Mouse (Mus musculus): Measurements from ENCODE around the gene Tnks2.

Gene Tnks2

DNA sequence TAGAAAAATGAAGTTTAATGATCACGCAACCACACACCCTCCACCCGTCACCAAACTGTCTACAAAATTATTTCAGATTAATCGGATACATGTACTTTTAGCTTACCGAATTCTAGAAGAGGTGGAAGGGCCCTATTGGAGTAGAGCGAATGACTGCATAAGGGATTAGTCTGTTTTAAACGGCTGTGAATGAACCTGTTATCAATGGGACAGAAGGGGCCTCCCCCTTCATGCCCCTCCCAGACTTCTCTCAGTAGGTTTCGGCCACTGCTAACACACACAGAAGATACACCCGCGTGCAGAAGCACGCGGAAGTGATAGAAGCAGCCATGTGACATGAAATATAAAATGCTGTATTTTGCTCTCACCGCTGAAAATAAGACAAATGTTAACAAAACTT is 85.4 kb downstream of the Tnks2 start, which contains the start of gene Fgfbp3:
TSS of gene Fgfbp3 (minus strand) at position 150 of the 400 bp plus-strand sequence.
- in situ Hi-C loops (cut with MboI; ENCODE audit: low pct_unique_long_range_greater_than_20kb in 1 of 2, low sequenced_read_pairs in 2 of 2, unreplicated experiment in 1 of 2): loop anchor here in 1 of 2 experiments (5.0 kb wide), 1 partner anchor 458 kb away; the partner anchor contains the start of gene Kif11

DNA sequence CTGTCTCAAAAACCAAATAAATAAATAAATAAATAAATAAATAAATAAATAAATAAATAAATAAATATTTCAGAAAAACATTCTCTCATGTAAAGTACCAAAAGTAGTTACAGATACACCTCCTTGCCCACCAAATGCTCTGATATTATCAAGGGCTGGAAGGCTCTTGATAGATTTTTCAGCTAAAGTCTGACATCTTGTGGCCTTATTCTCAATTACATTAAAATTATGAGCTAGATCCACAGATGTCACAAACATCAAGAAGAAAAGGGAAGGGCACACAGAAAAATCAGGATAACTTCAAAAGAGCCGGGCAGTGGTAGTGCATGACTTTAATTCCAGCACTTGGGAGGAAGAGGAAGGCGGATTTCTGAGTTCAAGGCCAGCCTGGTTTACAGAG is 88.0 kb downstream of the Tnks2 start:
- in situ Hi-C loops (cut with MboI; ENCODE audit: low pct_unique_long_range_greater_than_20kb in 1 of 2, low sequenced_read_pairs in 2 of 2, unreplicated experiment in 1 of 2): no loop called here

DNA sequence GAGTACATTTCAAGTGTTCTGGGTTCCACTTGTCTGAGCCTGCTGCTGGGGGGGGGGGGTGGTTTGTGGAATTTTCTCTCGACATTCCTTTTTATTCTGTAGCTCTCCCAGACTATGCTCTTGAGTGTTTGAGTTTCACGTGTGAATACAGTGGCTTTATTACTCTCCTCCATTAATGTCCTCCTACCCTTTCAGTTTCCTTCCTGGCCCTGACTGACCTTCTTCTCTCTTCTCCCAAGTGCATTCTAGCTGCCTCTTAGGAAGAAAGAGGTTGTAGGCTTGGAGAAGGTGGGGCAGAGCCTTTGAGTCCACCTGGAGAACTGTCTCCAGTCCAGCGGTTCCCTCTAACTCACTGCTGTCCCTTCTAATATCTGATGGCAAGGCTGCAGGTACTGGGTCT is 88.9 kb downstream of the Tnks2 start:
- in situ Hi-C loops (cut with MboI; ENCODE audit: low pct_unique_long_range_greater_than_20kb in 1 of 2, low sequenced_read_pairs in 2 of 2, unreplicated experiment in 1 of 2): no loop called here

DNA sequence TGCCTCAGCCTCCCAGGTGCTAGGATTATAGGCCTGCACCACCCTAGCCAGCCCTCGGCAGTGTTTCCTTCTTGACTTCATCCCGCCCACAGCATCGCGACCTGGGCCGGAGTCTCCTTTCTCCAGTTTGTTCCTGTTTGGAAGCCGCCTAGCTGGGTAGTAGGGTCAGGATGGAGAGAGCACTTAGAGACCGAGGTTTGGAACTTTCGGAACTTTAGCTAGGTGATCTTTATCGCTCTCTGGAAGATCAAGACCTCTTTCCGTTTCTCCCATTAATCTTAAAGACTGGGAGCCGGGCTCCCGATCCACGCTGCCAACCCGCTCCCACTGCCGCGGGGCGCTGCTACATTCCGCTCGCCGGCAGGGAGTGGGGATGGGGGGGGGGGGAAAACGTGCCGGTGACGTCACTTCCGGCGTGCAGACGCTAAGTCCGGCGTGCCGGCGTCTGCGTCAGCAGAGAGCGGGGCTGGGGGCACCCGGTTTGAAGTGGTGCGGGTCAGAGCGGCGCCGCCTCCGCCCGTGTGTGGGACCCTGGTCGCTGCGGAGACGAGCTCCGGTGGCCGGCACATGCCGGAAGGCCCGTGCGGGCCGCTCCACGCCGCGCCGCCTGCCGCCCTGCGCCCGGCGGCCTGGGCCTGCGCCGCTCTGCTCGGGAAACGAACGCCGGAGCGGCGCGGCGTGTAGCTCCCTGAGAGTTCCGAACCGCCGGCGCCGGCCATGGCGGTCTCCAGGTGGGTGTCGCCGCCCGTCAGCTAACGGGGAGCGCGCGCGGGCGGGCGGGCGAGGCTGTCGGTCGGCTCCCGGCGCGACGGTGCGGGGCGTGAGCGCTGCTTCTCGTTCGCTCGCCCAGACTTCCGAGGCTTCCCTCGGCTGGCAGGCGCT is 91.9 kb downstream of the Tnks2 start, which contains the start of gene Btaf1:
TSS of gene Btaf1 (plus strand) at position 409 of the 882 bp plus-strand sequence.
- in situ Hi-C loops (cut with MboI; ENCODE audit: low pct_unique_long_range_greater_than_20kb in 1 of 2, low sequenced_read_pairs in 2 of 2, unreplicated experiment in 1 of 2): no loop called here

DNA sequence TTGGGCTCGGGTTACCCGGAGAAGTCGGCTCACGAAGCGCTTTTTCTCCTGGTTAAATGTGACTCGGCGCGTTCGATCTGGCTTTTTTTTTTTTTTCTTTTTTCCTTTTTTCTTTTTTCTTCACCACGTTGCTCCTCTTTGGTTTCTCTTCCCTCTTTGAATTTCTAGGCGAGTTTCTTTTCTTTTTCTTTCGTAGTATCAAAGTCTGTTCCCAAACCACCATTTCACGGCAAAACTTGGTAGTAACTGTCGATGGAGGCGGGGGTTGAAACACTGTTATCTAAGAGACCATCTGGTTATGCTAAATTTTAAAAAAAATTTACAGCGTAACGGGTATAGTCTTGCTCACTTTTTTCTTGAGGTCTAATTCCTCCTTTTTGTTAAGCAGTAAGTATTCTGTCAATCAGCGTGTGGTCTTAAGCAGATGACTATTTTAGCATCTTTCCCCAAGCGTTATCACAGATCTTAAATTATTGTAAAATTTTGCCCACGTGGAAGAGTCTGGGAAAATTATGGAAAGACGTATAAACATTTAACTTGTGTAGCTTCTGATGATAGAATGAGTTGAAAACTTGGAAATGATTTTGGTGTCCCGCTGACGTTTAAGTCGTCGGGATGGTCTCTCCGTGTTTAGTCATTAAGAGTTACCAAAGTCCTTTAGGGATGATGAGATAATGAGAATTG is 92.7 kb downstream of the Tnks2 start:
- in situ Hi-C loops (cut with MboI; ENCODE audit: low pct_unique_long_range_greater_than_20kb in 1 of 2, low sequenced_read_pairs in 2 of 2, unreplicated experiment in 1 of 2): no loop called here

DNA sequence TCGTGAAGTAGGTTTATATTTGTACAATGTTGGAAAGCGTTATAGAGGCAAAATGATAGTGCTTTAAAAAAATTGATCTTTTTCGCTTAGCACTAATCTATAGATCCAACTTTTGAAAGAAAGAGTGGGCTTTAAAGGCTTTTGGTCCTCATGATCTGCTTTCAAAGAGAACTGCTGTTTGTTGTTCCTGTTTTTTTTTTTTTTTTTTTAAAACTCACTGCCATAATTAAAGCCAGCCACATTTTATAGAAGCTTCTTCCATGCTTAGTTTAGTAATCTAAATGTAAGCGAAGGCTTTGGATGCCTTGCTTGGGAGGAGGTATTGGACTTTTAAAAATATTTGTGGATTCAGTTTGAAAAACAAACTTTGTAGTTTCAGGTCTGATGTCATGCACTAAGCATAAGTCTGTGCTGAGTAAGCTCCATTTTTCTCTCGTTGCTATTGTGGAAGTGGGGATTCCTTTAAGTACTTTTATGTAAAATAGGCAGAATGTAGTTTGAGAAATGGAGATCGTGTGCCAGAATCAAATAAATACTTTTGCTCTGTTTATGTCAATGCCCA is 93.8 kb downstream of the Tnks2 start:
- in situ Hi-C loops (cut with MboI; ENCODE audit: low pct_unique_long_range_greater_than_20kb in 1 of 2, low sequenced_read_pairs in 2 of 2, unreplicated experiment in 1 of 2): no loop called here

DNA sequence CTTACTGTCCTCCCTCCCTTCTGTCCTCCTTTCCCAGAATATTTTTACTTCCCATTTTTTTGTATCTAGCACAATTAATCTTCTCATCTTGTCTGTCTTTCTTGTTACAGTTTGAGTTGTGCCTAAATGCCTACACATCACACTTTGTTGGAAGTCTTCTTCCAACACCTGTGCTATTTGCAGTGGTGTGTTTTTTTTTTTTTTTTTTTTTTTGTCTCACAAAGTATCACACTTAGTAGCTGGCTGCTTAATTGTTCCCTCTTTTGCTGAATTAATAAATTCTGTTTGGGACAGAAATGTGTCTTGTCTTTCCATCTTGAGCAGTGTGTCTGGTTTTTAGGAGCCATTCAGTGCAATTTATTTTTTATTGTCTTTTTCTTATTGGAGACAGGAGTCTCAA is 95.8 kb downstream of the Tnks2 start:
- in situ Hi-C loops (cut with MboI; ENCODE audit: low pct_unique_long_range_greater_than_20kb in 1 of 2, low sequenced_read_pairs in 2 of 2, unreplicated experiment in 1 of 2): no loop called here

DNA sequence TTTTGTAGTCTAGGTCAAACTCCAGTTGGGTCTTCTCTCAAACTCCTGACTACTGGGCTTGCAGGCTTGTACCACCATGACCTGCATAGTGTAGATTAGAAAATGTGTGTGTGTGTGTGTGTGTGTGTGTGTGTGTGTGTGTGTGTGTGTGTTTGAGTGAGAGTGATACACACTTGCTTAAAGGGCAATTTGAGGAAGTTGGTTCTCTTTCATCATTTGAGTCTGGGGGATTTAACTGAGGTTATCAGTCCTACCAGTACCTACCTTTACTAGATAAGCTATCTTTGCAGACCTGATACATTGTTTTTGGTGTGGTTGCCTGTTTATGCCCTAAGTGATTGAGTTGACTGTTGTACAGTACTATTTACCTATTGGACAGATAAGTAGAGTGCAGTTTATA is 98.1 kb downstream of the Tnks2 start:
- in situ Hi-C loops (cut with MboI; ENCODE audit: low pct_unique_long_range_greater_than_20kb in 1 of 2, low sequenced_read_pairs in 2 of 2, unreplicated experiment in 1 of 2): no loop called here

DNA sequence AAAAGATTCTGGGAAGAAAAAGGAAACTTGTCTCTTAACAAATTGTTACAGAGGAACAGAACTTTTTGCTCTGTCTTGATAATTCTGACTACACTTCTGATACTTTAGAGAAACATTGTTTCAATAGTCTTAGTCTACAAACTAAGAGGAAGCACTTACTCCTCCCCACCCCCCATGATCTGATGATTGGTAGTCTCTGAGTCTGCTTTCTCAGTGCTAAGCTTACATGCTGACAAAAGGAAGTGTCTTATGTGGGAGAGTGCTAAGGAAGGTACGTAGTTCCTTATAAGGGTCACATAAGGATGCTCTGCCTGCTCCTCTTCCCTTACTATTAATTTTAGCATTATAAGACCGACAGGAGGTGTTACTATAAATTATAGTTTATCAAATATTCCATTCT is 98.6 kb downstream of the Tnks2 start:
- in situ Hi-C loops (cut with MboI; ENCODE audit: low pct_unique_long_range_greater_than_20kb in 1 of 2, low sequenced_read_pairs in 2 of 2, unreplicated experiment in 1 of 2): no loop called here

DNA sequence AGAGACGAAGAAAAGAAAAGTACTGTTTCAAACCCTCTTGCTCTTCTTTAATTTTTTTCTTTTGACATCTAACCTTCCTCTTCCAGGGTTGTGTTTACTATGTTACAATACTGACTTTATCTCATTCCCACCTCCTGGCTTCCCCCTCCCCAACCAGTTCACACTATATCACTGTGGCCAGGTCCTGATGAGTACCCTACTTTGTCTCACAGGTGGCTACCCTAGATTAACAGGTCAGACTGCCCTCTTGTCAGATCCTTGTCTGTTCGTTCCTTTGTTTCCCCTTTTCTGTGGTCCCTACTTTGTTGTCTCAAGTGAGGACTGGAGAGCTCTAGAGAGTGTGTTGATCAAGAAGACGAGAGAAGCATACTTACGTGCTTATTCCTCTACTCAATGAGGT is 102.3 kb downstream of the Tnks2 start:
- in situ Hi-C loops (cut with MboI; ENCODE audit: low pct_unique_long_range_greater_than_20kb in 1 of 2, low sequenced_read_pairs in 2 of 2, unreplicated experiment in 1 of 2): no loop called here

DNA sequence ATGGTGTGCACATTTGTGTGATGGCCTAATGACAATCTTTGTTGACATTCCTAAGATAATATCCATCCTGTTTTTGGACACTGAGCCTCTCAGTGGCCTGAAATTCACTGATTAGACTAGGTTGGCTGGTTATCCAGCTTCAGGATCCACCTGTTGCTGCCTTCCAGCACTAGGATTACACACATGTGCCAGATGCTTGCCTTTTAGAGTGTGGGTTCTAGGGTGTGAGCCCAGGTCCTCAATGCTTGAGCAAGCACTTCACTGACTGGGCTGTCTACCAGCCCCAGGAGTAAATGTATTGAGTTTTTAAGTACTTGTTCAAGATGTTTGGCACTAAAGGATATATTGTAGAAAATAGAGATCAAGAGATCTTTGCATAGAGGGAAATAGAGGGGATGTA is 104.0 kb downstream of the Tnks2 start:
- in situ Hi-C loops (cut with MboI; ENCODE audit: low pct_unique_long_range_greater_than_20kb in 1 of 2, low sequenced_read_pairs in 2 of 2, unreplicated experiment in 1 of 2): no loop called here

DNA sequence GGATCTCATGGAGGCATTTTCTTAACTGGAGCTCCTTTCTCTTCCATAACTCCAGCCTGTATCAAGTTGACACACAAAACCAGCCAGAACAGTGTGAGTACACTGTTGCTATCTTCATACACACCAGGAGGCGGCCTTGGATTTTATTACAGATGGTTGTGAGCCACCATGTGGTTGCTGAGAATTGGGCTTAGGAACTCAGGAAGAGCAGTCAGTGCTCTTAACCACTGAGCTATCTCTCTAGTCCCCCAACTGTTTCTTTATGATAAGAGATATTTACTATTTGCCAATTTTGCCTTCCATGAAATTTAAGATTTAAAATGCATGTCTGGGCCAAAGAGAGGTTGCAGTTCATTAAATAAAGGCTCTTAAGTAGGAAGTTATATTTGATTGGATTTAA is 106.0 kb downstream of the Tnks2 start:
- in situ Hi-C loops (cut with MboI; ENCODE audit: low pct_unique_long_range_greater_than_20kb in 1 of 2, low sequenced_read_pairs in 2 of 2, unreplicated experiment in 1 of 2): no loop called here

All from mouse embryonic stem cell (cell line).